Mouse (Mus musculus): ENCODE data around the gene Gng7. TPM values are rescaled to one million over a fixed set of nuclear protein-coding genes. Genes with fewer than 3 reads are reported as not detected.

The Gng7 gene
- polyA plus RNA-seq, 1 experiment from 2014 or later: 6.3 TPM

DNA sequence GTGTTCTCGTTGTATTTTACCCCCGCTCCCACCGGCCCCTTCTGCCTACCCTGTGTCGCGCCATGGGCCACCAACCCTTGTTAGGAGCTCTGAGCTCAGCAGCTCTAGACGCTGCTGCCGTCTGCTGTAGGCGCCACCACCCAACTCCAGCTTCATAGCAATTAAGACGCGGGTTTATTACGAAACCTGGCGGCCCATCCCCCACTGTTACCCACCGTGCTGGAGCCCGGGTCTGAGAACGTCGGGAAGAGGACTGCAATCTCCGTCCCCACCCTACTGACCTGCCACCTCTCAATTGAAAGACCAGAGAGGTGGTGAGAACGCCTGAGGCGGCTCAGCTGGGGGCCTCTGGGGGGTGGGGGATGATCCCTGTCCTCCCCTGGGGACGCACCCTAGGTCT lies 82.5 kb downstream of the Gng7 start:
- H3K27me3 ChIP-seq (ENCODE audit: poor library complexity, severe bottlenecking): peaks cover 80% of the 10 kb centered on the region
- peak; percentile 45 for DNase-seq (ENCODE audit: extremely low spot score, low spot score)
- H3K9me3 ChIP-seq: no peaks in the 10 kb centered on the region
- 0 out of 2 replicates have a peak overlapping the region, but pooled peaks have one; percentile 58 for H3K27ac ChIP-seq
- peak overlapping the region; percentile 57 for H3K4me3 ChIP-seq
- H3K4me1 ChIP-seq: peaks cover 86% of the 10 kb centered on the region
- WGBS: under 1% methylated on average over 20 of the region's 20 CpGs
- no peaks in the 10 kb centered on the region for H3K36me3 ChIP-seq (replicated peaks)

DNA sequence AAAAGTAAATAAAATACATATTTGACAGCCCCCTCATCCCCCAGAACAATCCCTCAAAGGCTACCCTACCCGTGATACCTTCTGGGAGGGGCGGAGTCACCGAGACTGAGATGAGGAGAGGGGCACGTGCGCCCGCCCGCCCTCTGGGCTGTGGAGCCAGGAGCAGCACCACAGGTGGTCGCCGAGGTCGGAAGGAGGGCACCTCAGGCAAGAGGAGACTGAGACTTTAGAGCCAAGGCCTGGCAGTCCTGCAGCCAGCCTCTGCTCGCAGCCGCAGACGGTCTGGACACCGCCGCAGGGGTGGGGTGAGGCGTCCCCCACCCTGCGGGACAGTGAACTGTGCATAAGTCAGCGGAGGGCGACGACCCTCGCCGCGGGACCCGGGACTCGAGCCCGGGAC lies 83.0 kb downstream of the Gng7 start:
- no peaks in the 10 kb centered on the region for H3K36me3 ChIP-seq (replicated peaks)
- peaks cover 86% of the 10 kb centered on the region for H3K4me1 ChIP-seq
- under 1% methylated on average over 26 of the region's 26 CpGs for WGBS
- peak overlapping the region; percentile 57 for H3K4me3 ChIP-seq
- H3K27ac ChIP-seq: no peak overlapping the region
- peaks cover 75% of the 10 kb centered on the region for H3K27me3 ChIP-seq (ENCODE audit: poor library complexity, severe bottlenecking)
- no peak for DNase-seq (ENCODE audit: extremely low spot score, low spot score)
- no peaks in the 10 kb centered on the region for H3K9me3 ChIP-seq

DNA sequence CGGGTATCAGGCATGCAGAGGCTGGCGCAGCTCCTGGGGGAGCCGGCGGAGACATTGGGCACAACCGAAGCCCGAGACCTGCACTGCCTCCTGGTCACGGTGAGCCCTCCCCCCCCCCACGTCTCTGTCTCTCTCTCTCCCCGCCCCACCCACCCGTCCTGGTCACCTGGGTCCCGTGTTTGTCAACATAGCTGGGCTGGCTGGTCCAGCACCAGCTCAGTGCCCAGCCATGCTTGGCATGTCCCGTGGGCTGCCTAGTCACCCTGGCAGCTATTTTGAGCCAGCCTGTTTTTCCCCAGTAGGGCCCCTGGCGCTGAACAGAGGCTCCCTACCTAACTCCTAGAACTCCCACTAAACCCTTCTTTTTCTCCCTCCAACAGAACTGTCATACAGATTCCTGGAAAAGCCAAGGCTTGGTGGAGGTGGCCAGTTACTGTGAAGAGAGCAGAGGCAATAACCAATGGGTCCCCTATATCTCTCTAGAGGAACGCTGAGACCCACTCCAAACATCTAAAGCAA lies 83.5 kb downstream of the Gng7 start:
- H3K4me3 ChIP-seq: peak overlapping the region; percentile 57
- no peaks in the 10 kb centered on the region for H3K36me3 ChIP-seq (replicated peaks)
- peaks cover 70% of the 10 kb centered on the region for H3K27me3 ChIP-seq (ENCODE audit: poor library complexity, severe bottlenecking)
- no peaks in the 10 kb centered on the region for H3K9me3 ChIP-seq
- DNase-seq (ENCODE audit: extremely low spot score, low spot score): peak; percentile 21
- WGBS: 3% methylated on average over 13 of the region's 14 CpGs
- peaks cover 86% of the 10 kb centered on the region for H3K4me1 ChIP-seq
- H3K27ac ChIP-seq: peak overlapping the region; percentile 66; the same call in 1 of the 2 replicates

DNA sequence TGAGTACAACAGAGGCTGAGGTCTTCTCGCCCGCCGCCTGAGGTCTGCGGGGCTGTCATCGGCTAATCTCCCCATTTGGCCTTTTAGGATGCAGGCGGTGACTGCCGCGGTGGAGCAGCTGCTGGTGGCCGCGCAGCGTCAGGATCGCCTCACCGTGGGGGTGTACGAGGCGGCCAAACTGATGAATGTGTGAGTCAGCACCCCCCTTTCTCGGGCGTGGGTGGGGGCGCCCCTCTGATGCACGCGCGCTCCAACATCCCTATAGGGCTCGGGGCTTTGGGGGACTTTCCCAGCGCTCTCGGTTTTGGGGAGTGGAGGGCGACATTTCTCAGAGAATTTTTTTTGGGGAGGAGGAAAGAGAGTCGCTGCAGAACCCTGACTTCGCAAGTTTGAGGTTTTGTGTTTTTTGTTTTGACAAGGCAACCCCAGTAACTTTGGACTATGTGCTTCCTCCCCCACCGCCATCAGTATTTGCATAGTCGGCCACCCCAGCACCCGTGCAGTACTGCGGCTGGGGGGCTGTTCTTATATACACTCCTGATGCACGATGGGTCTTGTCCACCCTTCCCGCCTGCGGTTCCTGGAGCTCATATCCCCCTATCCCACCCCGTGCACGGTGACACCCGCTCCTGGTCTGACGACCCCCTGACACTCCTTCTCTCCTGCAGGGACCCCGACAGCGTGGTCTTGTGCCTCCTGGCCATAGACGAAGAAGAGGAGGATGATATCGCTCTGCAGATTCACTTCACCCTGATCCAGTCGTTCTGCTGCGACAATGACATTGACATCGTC lies 84.2 kb downstream of the Gng7 start:
- Histone ChIP-seq H3K4me3 (peak overlapping the region; percentile 57), H3K27ac (peak overlapping the region; percentile 66; the same call in 1 of the 2 replicates), H3K4me1 (peaks cover 85% of the 10 kb centered on the region), H3K27me3 (ENCODE audit: poor library complexity, severe bottlenecking) (peaks cover 64% of the 10 kb centered on the region), H3K9me3 (no peaks in the 10 kb centered on the region), H3K36me3 (replicated peaks) (no peaks in the 10 kb centered on the region)
- DNase-seq (ENCODE audit: extremely low spot score, low spot score): peak; percentile 34
- under 1% methylated on average over 45 of the region's 45 CpGs for WGBS

DNA sequence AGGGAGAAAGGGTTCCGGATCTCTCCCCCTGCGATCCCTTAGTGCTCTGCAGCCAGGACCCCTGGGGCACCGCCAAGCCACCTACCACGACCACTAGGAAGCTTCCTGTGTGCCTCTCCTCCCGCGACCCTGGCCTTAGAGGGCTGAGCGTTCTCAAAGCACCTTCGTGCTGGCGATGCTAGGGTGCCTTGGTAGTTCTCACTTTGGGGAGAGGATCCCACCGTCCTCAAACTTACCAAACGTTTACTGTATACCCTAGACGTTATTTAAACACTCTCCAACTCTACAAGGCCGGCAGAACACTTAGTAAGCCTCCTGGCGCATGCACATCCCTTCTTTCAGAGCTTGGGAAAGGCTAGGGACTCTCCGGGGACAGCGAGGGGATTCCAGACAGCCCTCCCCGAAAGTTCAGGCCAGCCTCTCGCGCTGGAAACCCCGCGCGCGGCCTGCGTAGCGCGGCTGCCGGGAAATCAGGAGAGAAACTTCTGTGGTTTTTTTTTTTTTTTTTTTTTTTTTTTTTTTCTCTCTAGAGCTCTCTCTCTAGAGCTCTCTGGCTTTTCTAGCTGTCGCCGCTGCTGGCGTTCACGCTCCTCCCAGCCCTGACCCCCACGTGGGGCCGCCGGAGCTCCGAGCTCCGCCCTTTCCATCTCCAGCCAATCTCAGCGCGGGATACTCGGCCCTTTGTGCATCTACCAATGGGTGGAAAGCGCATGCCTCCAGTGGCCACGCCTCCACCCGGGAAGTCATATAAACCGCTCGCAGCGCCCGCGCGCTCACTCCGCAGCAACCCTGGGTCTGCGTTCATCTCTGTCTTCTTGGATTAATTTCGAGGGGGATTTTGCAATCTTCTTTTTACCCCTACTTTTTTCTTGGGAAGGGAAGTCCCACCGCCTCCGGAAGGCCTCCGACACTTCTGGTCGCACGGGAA lies 85.2 kb downstream of the Gng7 start, which contains the start of gene Gadd45b:
Gene Gadd45b, plus strand, starts transcription at position 775 of the 928 bp plus-strand sequence.
- peak; percentile 98 for DNase-seq (ENCODE audit: extremely low spot score, low spot score)
- peak within 1 kb of the TSS; percentile 57 for H3K4me3 ChIP-seq
- H3K27me3 ChIP-seq (ENCODE audit: poor library complexity, severe bottlenecking): peaks cover 54% of the 10 kb centered on the region
- H3K36me3 ChIP-seq (replicated peaks): no peaks in the 10 kb centered on the region
- WGBS: under 1% methylated on average over 56 of the region's 56 CpGs
- H3K27ac ChIP-seq: peak within 1 kb of the TSS; percentile 79
- no peaks in the 10 kb centered on the region for H3K9me3 ChIP-seq
- H3K4me1 ChIP-seq: peaks cover 79% of the 10 kb centered on the region

DNA sequence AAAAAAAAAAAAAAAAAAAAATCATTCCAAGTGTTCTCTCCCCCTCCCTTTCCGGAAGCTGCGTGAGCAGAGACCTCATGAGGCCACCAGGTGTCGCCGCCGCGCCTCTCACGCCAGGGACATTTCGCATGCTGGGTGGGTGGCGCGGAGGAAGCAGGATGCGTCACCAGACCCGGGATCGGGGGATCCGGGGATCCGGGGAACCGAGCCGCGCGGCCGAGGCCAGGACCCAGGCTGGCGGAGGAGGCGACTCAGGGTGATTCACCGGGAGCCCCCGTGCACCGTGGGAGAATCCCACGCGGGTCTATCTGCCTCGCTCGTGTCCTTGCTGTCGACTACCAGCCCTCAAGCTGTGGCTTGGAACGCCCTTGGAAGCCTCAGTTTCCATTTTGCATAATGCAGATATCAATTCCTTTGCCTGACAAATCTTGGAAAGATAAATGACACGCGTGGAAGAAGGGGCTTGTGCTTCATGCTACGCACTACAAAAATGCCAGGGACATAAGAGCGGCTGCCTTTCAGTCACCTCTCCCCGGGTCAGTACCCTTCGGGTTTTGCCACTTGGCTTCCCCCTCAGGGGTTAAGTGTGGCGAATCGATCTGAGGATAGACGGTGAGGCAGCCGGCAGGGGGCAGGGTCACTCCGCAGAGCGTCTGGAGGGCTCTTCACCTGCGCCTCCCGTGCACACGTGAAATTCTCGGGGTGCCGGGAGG lies 86.0 kb downstream of the Gng7 start:
- Histone ChIP-seq H3K9me3 (no peaks in the 10 kb centered on the region; the same call in 1 of the 2 replicates), H3K27ac (peak overlapping the region; percentile 79), H3K36me3 (replicated peaks) (no peaks in the 10 kb centered on the region), H3K27me3 (ENCODE audit: poor library complexity, severe bottlenecking) (peaks cover 46% of the 10 kb centered on the region), H3K4me1 (peaks cover 71% of the 10 kb centered on the region), H3K4me3 (peak overlapping the region; percentile 57)
- under 1% methylated on average over 48 of the region's 48 CpGs for WGBS
- DNase-seq (ENCODE audit: extremely low spot score, low spot score): peak; percentile 86

DNA sequence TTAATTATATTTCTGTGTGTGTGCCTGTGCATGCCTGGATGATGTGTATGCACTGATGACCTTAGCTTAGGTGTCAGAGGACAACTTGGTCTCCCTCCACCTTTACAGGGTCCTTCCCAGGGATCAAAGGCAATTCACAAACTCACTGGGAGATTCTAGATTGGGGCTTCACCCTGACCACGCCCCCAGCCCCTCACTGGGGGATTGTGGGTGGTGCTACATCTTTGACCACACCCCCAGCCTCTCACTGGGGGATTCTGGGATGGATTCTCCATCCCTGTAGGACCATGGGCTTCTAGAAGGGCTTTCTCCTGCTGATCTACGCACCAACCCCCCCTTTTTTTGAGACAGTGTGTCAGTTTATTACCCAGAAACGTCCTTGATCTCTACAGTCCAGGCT lies 89.3 kb downstream of the Gng7 start:
- Histone ChIP-seq H3K9me3 (no peaks in the 10 kb centered on the region; the same call in 1 of the 2 replicates), H3K36me3 (replicated peaks) (no peaks in the 10 kb centered on the region), H3K4me3 (no peak overlapping the region), H3K27ac (no peak overlapping the region), H3K4me1 (peaks cover 54% of the 10 kb centered on the region), H3K27me3 (ENCODE audit: poor library complexity, severe bottlenecking) (peaks cover 24% of the 10 kb centered on the region)
- no peak for DNase-seq (ENCODE audit: extremely low spot score, low spot score)
- 36% methylated on average over 3 of the region's 3 CpGs for WGBS

DNA sequence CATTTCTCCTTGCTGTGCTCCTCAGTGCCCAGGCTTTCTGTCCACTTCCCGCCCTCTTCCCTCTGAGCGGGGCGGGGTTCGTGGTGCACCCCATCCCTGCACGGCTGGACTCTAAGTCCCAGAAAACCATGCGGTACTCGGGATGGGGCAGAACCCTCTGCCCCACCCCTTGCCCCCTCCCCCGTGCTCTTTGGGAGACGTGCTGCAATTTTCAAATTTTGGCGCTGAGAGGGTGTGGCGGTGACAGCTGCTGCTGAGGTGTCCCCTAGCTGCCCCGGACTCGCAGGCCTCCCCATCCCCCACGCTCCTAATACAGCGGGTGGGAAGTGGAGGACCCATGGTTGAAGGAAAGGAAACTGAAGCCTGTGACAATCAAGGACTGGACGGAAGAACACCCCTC lies 92.8 kb downstream of the Gng7 start:
- 6% methylated on average over 16 of the region's 16 CpGs for WGBS
- no peaks in the 10 kb centered on the region; the same call in 1 of the 2 replicates for H3K9me3 ChIP-seq
- H3K36me3 ChIP-seq (replicated peaks): no peaks in the 10 kb centered on the region
- peak overlapping the region; percentile 40 for H3K4me3 ChIP-seq
- peak overlapping the region; percentile 73 for H3K27ac ChIP-seq
- H3K4me1 ChIP-seq: peaks cover 45% of the 10 kb centered on the region
- peak; percentile 37 for DNase-seq (ENCODE audit: extremely low spot score, low spot score)
- H3K27me3 ChIP-seq (ENCODE audit: poor library complexity, severe bottlenecking): peaks cover 15% of the 10 kb centered on the region

DNA sequence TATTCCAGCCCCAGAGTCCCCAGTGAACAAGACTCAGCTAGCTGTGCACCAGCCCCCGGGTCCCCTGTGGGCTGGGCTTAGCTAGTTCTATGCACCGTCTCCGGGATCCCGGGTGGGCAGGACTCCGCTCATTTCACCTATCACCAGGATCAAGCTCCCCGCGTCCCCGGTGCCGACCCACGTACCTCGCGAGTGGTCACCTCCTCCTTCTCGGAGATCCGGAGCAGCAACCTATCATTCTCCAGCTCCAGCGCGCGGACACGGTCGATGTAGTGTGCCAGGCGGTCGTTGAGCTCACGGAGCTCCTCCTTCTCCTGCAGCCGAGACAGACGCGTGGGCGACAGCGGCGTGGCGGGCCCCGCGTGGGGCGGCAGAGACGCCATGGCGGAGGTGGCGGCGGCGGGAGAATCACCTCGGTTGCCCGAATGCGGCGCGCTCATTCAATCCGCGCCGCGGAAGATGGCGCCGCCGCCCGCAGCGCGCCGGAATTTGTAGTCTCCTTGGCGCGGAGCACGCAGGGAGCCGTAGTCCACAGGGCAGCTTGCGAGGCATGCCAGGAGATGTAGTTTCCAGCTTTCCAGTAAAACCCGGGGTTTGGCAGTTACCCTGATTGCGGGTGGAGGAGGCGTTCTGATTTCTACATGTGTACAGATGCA lies 96.8 kb downstream of the Gng7 start, which contains the start of gene Lmnb2:
Gene Lmnb2, minus strand, starts transcription at position 467 of the 656 bp plus-strand sequence.
- Histone ChIP-seq H3K27ac (peak within 1 kb of the TSS; percentile 92), H3K9me3 (no peaks in the 10 kb centered on the region), H3K36me3 (replicated peaks) (peaks cover 37% of the 10 kb centered on the region), H3K4me3 (peak within 1 kb of the TSS; percentile 87), H3K27me3 (ENCODE audit: poor library complexity, severe bottlenecking) (peaks cover 15% of the 10 kb centered on the region), H3K4me1 (peaks cover 43% of the 10 kb centered on the region)
- DNase-seq (ENCODE audit: extremely low spot score, low spot score): peak; percentile 70
- WGBS: under 1% methylated on average over 54 of the region's 61 CpGs

DNA sequence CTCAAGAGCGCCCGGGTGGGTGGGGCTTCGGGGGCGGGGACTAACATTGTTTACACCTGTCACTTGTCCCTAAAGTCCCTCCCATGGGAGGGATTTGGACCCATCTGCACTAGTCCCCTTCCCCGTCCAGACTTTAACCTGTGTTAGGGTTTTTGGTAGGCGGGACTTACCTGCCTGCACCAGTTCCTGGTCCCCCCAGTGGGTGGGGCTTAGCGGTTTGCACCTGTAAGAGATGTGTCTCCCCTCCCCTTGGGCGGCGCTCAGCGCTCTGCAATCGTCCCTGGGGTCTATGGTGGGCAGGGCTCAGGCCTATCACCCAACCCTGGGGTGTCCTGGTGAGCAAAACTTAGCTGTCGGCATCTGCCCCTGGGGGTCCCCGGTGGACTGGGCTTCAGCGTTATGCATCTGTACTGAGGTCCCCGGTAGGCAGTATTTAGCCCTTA lies 97.4 kb downstream of the Gng7 start:
- H3K27me3 ChIP-seq (ENCODE audit: poor library complexity, severe bottlenecking): peaks cover 15% of the 10 kb centered on the region

DNA sequence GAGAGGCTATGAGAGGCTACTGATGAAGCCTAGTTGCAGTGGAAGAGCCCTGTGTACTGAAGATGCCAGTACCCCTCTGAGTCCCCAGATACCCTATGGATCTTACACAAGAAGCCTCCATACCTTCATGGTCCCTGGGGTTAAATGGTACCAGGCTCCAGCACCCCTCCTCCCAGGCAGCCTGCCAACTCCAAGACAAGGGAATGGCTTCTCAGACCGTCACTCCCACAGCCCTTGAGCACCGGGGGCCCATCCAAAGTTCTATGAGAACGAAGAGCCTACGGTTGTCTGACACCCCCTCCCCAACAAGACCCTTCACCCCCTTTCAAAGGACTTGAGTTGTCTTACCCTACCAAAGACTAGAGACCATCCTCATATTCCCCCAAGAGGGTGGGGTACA lies 99.0 kb downstream of the Gng7 start:
- H3K4me3 ChIP-seq: peak overlapping the region; percentile 87; the same call in 1 of the 2 replicates
- H3K9me3 ChIP-seq: no peaks in the 10 kb centered on the region
- peaks cover 59% of the 10 kb centered on the region for H3K36me3 ChIP-seq (replicated peaks)
- H3K27ac ChIP-seq: no peak overlapping the region
- H3K27me3 ChIP-seq (ENCODE audit: poor library complexity, severe bottlenecking): peaks cover 4% of the 10 kb centered on the region
- no peak for DNase-seq (ENCODE audit: extremely low spot score, low spot score)
- WGBS: 95% methylated on average over 4 of the region's 4 CpGs
- H3K4me1 ChIP-seq: peaks cover 28% of the 10 kb centered on the region

More for the DNA sequence above, 97.4 kb downstream of the Gng7 start:
- H3K4me3 ChIP-seq: peak overlapping the region; percentile 87
- no peak for DNase-seq (ENCODE audit: extremely low spot score, low spot score)
- peak overlapping the region; percentile 92 for H3K27ac ChIP-seq
- H3K9me3 ChIP-seq: no peaks in the 10 kb centered on the region
- WGBS: 3% methylated on average over 15 of the region's 15 CpGs
- peaks cover 39% of the 10 kb centered on the region for H3K4me1 ChIP-seq
- H3K36me3 ChIP-seq (replicated peaks): peaks cover 43% of the 10 kb centered on the region

Data from forebrain, embryonic 10.5 days (tissue).